Mouse (Mus musculus): ENCODE data around the gene Ogt.

GRCm38 (mm10) chrX:101705111-101705510 is 65.3 kb downstream of the Ogt start:
- no peak for TF ChIP-seq CTCF (IDR thresholded peaks at IDR 0.05; ENCODE audit: borderline replicate concordance, insufficient read depth, low read length)
- no peak for TF ChIP-seq POLR2A (IDR thresholded peaks at IDR 0.05; ENCODE audit: low read depth, low read length)
